In genomic region chr4:149978820-149979219, GRCm38 (mm10) we compare ENCODE assay signal across 15 mouse cellular contexts. TPM values are rescaled to one million over a fixed set of nuclear protein-coding genes. Genes with fewer than 3 reads are reported as not detected.
DNase-seq lines count a peak whose midpoint lies in the region; ATAC-seq and TF ChIP-seq lines count a peak whose summit lies in the region.
"Had no signal": no experiment of that assay in that cellular context is flagged by ENCODE, and none has a peak within 500 bp of the region (broad histone marks: within the 10 kb centered on the region; RNA-seq: fewer than 3 reads in every experiment).

No protein-coding gene starts in this region.

- H3K4me1 ChIP-seq in cerebellum, adult 2 months (ENCODE audit: control insufficient read depth, insufficient read depth, low read length) = peaks cover 15% of the 10 kb centered on the region
- H3K4me1 ChIP-seq in hindbrain, embryonic 10.5 days (replicated peaks) = peaks cover 43% of the 10 kb centered on the region
- peaks cover 14% of the 10 kb centered on the region; the same call in 1 of the 2 replicates for H3K4me1 ChIP-seq in hindbrain, embryonic 14.5 days (replicated peaks; ENCODE audit: control insufficient read depth, insufficient read depth, low read length)
- H3K4me1 ChIP-seq in neural tube, embryonic 15.5 days = peaks cover 27% of the 10 kb centered on the region

- no peak overlapping the region for H3K4me2 ChIP-seq in hindbrain, embryonic 14.5 days (replicated peaks)
- H3K4me2 ChIP-seq in neural tube, embryonic 15.5 days = no peak overlapping the region

- peak; percentile 41 for DNase-seq in cerebellum, adult 9-11 months
- no peak for DNase-seq in cerebellum, adult 2 months
- no peak for DNase-seq in hindbrain, embryonic 10.5 days (ENCODE audit: low spot score)
- no peak for DNase-seq in hindbrain, embryonic 14.5 days (ENCODE audit: low spot score)
- DNase-seq in neural tube, embryonic 10.5 days (ENCODE audit: extremely low spot score, low spot score) = no peak
- DNase-seq in thymus, postnatal 14 days = no peak
- DNase-seq: liver, postnatal 0 days; lung, postnatal 10 days; right cerebral cortex, adult 18-20 months; thymus, postnatal 4 days had no signal

- no peaks in the 10 kb centered on the region for H3K36me3 ChIP-seq in hindbrain, embryonic 10.5 days
- no peaks in the 10 kb centered on the region for H3K36me3 ChIP-seq in hindbrain, embryonic 14.5 days (replicated peaks; ENCODE audit: control insufficient read depth, insufficient read depth)
- no peaks in the 10 kb centered on the region; the same call in 1 of the 2 replicates for H3K36me3 ChIP-seq in neural tube, embryonic 15.5 days
- H3K36me3 ChIP-seq: midbrain, embryonic 12.5 days; neural tube, embryonic 12.5 days had no signal

- no peak for ATAC-seq in hindbrain, embryonic 14.5 days (ENCODE audit: low FRiP score)
- ATAC-seq in neural tube, embryonic 15.5 days (ENCODE audit: low FRiP score) = no peak
- ATAC-seq: forebrain, embryonic 16.5 days; liver, postnatal 0 days had no signal

- WGBS in cerebellum, adult 2 months = 56% methylated on average over 2 of the region's 2 CpGs
- WGBS in hindbrain, embryonic 10.5 days = 88% methylated on average over 2 of the region's 2 CpGs
- WGBS in hindbrain, embryonic 14.5 days = 73% methylated on average over 2 of the region's 2 CpGs
- WGBS in neural tube, embryonic 15.5 days = 70% methylated on average over 2 of the region's 2 CpGs

- TF ChIP-seq POLR2A in cerebellum, adult 2 months (IDR thresholded peaks at IDR 0.05; ENCODE audit: borderline replicate concordance, insufficient read depth, low read length) = no peak

- no peak for TF ChIP-seq CTCF in cerebellum, adult 2 months (IDR thresholded peaks at IDR 0.05; ENCODE audit: borderline replicate concordance, insufficient read depth, low read depth, low read length)

- no peaks in the 10 kb centered on the region for H3K9me3 ChIP-seq in hindbrain, embryonic 10.5 days
- no peaks in the 10 kb centered on the region for H3K9me3 ChIP-seq in hindbrain, embryonic 14.5 days (ENCODE audit: control insufficient read depth, low read length)
- no peaks in the 10 kb centered on the region for H3K9me3 ChIP-seq in neural tube, embryonic 15.5 days (replicated peaks)
- H3K9me3 ChIP-seq: limb, embryonic 15.5 days; midbrain, embryonic 12.5 days; neural tube, embryonic 12.5 days had no signal

- H3K27me3 ChIP-seq in cerebellum, adult 2 months (ENCODE audit: control insufficient read depth, insufficient read depth, low read length) = no peaks in the 10 kb centered on the region
- H3K27me3 ChIP-seq in hindbrain, embryonic 10.5 days (ENCODE audit: insufficient read depth, poor library complexity, severe bottlenecking) = peaks cover 23% of the 10 kb centered on the region
- no peaks in the 10 kb centered on the region for H3K27me3 ChIP-seq in hindbrain, embryonic 14.5 days (ENCODE audit: control insufficient read depth, insufficient read depth, low read length)
- no peaks in the 10 kb centered on the region for H3K27me3 ChIP-seq in neural tube, embryonic 15.5 days (replicated peaks)
- H3K27me3 ChIP-seq: limb, embryonic 15.5 days had no signal

- H3K27ac ChIP-seq in cerebellum, adult 2 months (ENCODE audit: insufficient read depth, low read length) = no peak overlapping the region
- peak overlapping the region; percentile 13; the same call in 1 of the 2 replicates for H3K27ac ChIP-seq in hindbrain, embryonic 10.5 days
- H3K27ac ChIP-seq in hindbrain, embryonic 14.5 days = no peak overlapping the region
- H3K27ac ChIP-seq in neural tube, embryonic 15.5 days (replicated peaks) = 0 out of 2 replicates have a peak overlapping the region, but pooled peaks have one; percentile 15
- H3K27ac ChIP-seq: midbrain, embryonic 12.5 days; neural tube, embryonic 12.5 days had no signal

- no peak overlapping the region for H3K4me3 ChIP-seq in cerebellum, adult 2 months (replicated peaks; ENCODE audit: insufficient read depth, low read depth, low read length)
- no peak overlapping the region for H3K4me3 ChIP-seq in hindbrain, embryonic 10.5 days
- H3K4me3 ChIP-seq in hindbrain, embryonic 14.5 days (replicated peaks; ENCODE audit: low read length) = no peak overlapping the region
- no peak overlapping the region for H3K4me3 ChIP-seq in neural tube, embryonic 15.5 days (replicated peaks)
- H3K4me3 ChIP-seq: limb, embryonic 15.5 days; midbrain, embryonic 12.5 days; neural tube, embryonic 12.5 days had no signal

- no peak overlapping the region for H3K9ac ChIP-seq in hindbrain, embryonic 14.5 days
- H3K9ac ChIP-seq in neural tube, embryonic 15.5 days (replicated peaks) = no peak overlapping the region
- H3K9ac ChIP-seq: limb, embryonic 15.5 days; liver, postnatal 0 days; neural tube, embryonic 12.5 days had no signal

RNA-seq across cellular contexts. Expression of gene Spsb1, which starts 24.0 kb away (rescaled TPM):
- 25.3 and 26.3 TPM in 2 replicates for polyA plus RNA-seq in cerebellum, adult 2 months (2012; rRNA removed)
- 10.7 and 12.0 TPM in 2 replicates for polyA plus RNA-seq in hindbrain, embryonic 10.5 days (2016; fragmentation: Nextera tagmentation; extraction: Ambion mirVana)
- polyA plus RNA-seq in hindbrain, embryonic 14.5 days (2014; fragmentation: Nextera tagmentation; extraction: Ambion mirVana) = 7.0 and 7.2 TPM in 2 replicates
- 7.7 and 9.8 TPM in 2 replicates for polyA plus RNA-seq in neural tube, embryonic 15.5 days (2015; fragmentation: Nextera tagmentation; extraction: Ambion mirVana)

RNA-seq across cellular contexts. Expression of gene H6pd, which starts 30.0 kb away (rescaled TPM):
- 11.6 and 14.1 TPM in 2 replicates for polyA plus RNA-seq in cerebellum, adult 2 months (2012; rRNA removed)
- polyA plus RNA-seq in hindbrain, embryonic 10.5 days (2016; fragmentation: Nextera tagmentation; extraction: Ambion mirVana) = 4.8 and 5.6 TPM in 2 replicates
- 3.1 and 3.2 TPM in 2 replicates for polyA plus RNA-seq in hindbrain, embryonic 14.5 days (2014; fragmentation: Nextera tagmentation; extraction: Ambion mirVana)
- polyA plus RNA-seq in neural tube, embryonic 15.5 days (2015; fragmentation: Nextera tagmentation; extraction: Ambion mirVana) = 3.3 and 6.4 TPM in 2 replicates

Comparison
In these comparisons a context has a peak if more than half of its experiments do, and no peak if none do; other contexts are left out.
1. H3K27ac ChIP-seq: peak in hindbrain, embryonic 10.5 days (single experiment) and neural tube, embryonic 15.5 days (single experiment); none in cerebellum, adult 2 months (single experiment) and hindbrain, embryonic 14.5 days (single experiment).